13 mouse cellular contexts compared by ENCODE assay signal in the genomic region with DNA sequence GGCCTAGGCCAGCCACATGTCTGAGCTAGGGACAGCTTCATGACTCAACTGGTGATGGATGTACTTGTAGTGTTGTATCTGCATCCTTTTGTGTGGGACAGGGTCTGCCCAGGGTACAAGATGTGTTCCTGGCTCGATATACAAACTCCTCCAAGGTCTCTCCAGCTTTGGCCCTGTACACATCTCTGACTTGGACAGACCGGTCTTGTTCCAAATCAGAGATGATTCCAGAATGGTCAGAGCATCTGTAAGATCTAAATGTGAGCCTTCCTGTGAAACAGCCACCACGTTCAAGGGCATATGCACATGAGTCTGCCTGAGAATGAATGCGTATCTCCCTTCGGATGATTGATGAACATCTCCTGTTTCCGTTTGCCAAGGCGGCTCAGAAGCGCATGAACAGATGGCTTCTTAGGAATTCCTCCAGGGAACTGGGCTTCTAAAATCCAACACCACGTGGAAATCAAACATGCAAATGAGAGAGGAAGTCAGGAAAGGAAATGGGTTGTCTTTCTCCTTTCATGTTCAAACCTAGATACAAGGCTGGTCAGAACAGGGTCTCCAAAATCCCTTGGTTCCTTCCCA.
A peak's percentile ranks its signal among the peaks of the same experiment; 100 is the strongest.
DNase-seq lines count a peak whose midpoint lies in the region; ATAC-seq lines count a peak whose summit lies in the region.
"Had no signal": no experiment of that assay in that cellular context is flagged by ENCODE, and none has a peak within 500 bp of the region (broad histone marks: within the 10 kb centered on the region; RNA-seq: fewer than 3 reads in every experiment).

No protein-coding gene starts in this region.

- no peak for ATAC-seq in inflammation-experienced regulatory T-cells, adult 6 months
- ATAC-seq: forebrain, embryonic 13.5 days; midbrain, embryonic 16.5 days had no signal

- intact Hi-C loops in left cerebral cortex, postnatal 14 days (cut with DNase I) = no loop called here
- intact Hi-C loops in left cerebral cortex, postnatal 36 days (cut with DNase I) = no loop called here

- peak; percentile 21 for DNase-seq in embryo, embryonic 10 days (ENCODE audit: low spot score)
- DNase-seq in embryo, embryonic 9.5 days (ENCODE audit: extremely low spot score) = no peak
- DNase-seq in left cerebral cortex, postnatal 14 days (ENCODE audit: low spot score in 2 of 2) = peak; percentile 22 to 38
- DNase-seq in left cerebral cortex, postnatal 36 days (ENCODE audit: low spot score in 2 of 2) = no peak
- DNase-seq in brain, adult 2 months (ENCODE audit: low read depth, low spot score) = peak; percentile 60
- peak; percentile 48 for DNase-seq in mesoderm, embryonic 11.5 days (ENCODE audit: low read depth, low spot score)
- DNase-seq: gastrocnemius, adult 2 months; heart, adult 18-20 months; kidney, adult 9 months; thymus, adult 2 months had no signal

Comparison
In these comparisons a context has a peak if more than half of its experiments do, and no peak if none do; other contexts are left out.
1. DNase-seq: peak in embryo, embryonic 10 days (single experiment), left cerebral cortex, postnatal 14 days (2 of 2), brain, adult 2 months (single experiment) and mesoderm, embryonic 11.5 days (single experiment); none in embryo, embryonic 9.5 days (single experiment) and left cerebral cortex, postnatal 36 days (0 of 2).